Mouse (Mus musculus) adrenal gland, postnatal 4 days (tissue): ENCODE measurements at regions not wholly inside any gene's neighbourhood (a gene's known extent, or its start where the extent isn't known, plus 50 kb on each side); places are given as distances from the start of the nearest gene placed in this dataset.

Experiments
- DNase-seq, 2 experiments: peaks; one replicate each; pipeline ENCODE4 v3.0.0; 2021 to 2022; ENCODE audit warnings: low spot score in 2 of 2, mixed read lengths in 2 of 2

- no peak for DNase-seq
Measured at GRCm38 (mm10) chr3:149505692-149506091, 515.3 kb upstream of the Adgrl2 start.

- no peak for DNase-seq
Measured at GRCm38 (mm10) chr3:149503992-149504391, 513.6 kb upstream of the Adgrl2 start.

GRCm38 (mm10) chr3:149500130-149500529 lies 509.8 kb upstream of the Adgrl2 start:
- DNase-seq = no peak

GRCm38 (mm10) chr3:149498765-149499164 lies 508.4 kb upstream of the Adgrl2 start:
- DNase-seq = no peak

GRCm38 (mm10) chr3:149496829-149497471 lies 506.6 kb upstream of the Adgrl2 start:
- no peak for DNase-seq

- DNase-seq = no peak
Measured at GRCm38 (mm10) chr3:149496122-149496521, 505.8 kb upstream of the Adgrl2 start.

GRCm38 (mm10) chr3:149488147-149488546 lies 497.8 kb upstream of the Adgrl2 start:
- DNase-seq = no peak

GRCm38 (mm10) chr3:149485406-149485805 lies 495.1 kb upstream of the Adgrl2 start:
- DNase-seq = no peak

- no peak for DNase-seq
Measured at GRCm38 (mm10) chr3:149484319-149484718, 494.0 kb upstream of the Adgrl2 start.

- no peak for DNase-seq
Measured at GRCm38 (mm10) chr3:149476151-149476550, 485.8 kb upstream of the Adgrl2 start.

GRCm38 (mm10) chr3:149466973-149467372 lies 476.6 kb upstream of the Adgrl2 start:
- DNase-seq = no peak

- DNase-seq = no peak
Measured at GRCm38 (mm10) chr3:149464603-149465002, 474.2 kb upstream of the Adgrl2 start.

- no peak for DNase-seq
Measured at GRCm38 (mm10) chr3:149462121-149462541, 471.8 kb upstream of the Adgrl2 start.

GRCm38 (mm10) chr3:149461613-149462012 lies 471.3 kb upstream of the Adgrl2 start:
- DNase-seq = no peak

- no peak for DNase-seq
Measured at GRCm38 (mm10) chr3:149449376-149449775, 459.0 kb upstream of the Adgrl2 start.

- no peak for DNase-seq
Measured at GRCm38 (mm10) chr3:149445991-149446564, 455.7 kb upstream of the Adgrl2 start.

GRCm38 (mm10) chr3:149444854-149445577 lies 454.7 kb upstream of the Adgrl2 start:
- DNase-seq = no peak

- DNase-seq = no peak
Measured at GRCm38 (mm10) chr3:149444377-149444776, 454.0 kb upstream of the Adgrl2 start.

GRCm38 (mm10) chr3:149441227-149441626 lies 450.9 kb upstream of the Adgrl2 start:
- DNase-seq = no peak

- DNase-seq = no peak
Measured at GRCm38 (mm10) chr3:149437763-149438162, 447.4 kb upstream of the Adgrl2 start.

- DNase-seq = no peak
Measured at GRCm38 (mm10) chr3:149436944-149437343, 446.6 kb upstream of the Adgrl2 start.

GRCm38 (mm10) chr3:149436420-149436819 lies 446.1 kb upstream of the Adgrl2 start:
- DNase-seq = no peak
